Mouse (Mus musculus): Measurements from ENCODE around the gene Nudt17. TPM values are rescaled to one million over a fixed set of nuclear protein-coding genes. Genes with fewer than 3 reads are reported as not detected.

The Nudt17 gene
- polyA plus RNA-seq, 1 experiment from 2014 or later: 5.9 TPM

- no peak for ATAC-seq
- peak overlapping the region; percentile 70; the same call in 1 of the 2 replicates for H3K27ac ChIP-seq
- peak overlapping the region; percentile 94 for H3K4me3 ChIP-seq (replicated peaks)
- peaks cover 11% of the 10 kb centered on the region for H3K4me1 ChIP-seq (replicated peaks)
- WGBS: 42% methylated on average over 7 of the region's 7 CpGs
- H3K9me3 ChIP-seq: no peaks in the 10 kb centered on the region
- H3K4me2 ChIP-seq (replicated peaks): peak overlapping the region; percentile 54
- peaks cover 3% of the 10 kb centered on the region; the same call in 1 of the 2 replicates for H3K36me3 ChIP-seq
- no peak overlapping the region for H3K9ac ChIP-seq
- H3K27me3 ChIP-seq (replicated peaks): no peaks in the 10 kb centered on the region
Measured at GRCm38 (mm10) chr3:96728634-96729402, 20.5 kb upstream of the Nudt17 start.

DNA sequence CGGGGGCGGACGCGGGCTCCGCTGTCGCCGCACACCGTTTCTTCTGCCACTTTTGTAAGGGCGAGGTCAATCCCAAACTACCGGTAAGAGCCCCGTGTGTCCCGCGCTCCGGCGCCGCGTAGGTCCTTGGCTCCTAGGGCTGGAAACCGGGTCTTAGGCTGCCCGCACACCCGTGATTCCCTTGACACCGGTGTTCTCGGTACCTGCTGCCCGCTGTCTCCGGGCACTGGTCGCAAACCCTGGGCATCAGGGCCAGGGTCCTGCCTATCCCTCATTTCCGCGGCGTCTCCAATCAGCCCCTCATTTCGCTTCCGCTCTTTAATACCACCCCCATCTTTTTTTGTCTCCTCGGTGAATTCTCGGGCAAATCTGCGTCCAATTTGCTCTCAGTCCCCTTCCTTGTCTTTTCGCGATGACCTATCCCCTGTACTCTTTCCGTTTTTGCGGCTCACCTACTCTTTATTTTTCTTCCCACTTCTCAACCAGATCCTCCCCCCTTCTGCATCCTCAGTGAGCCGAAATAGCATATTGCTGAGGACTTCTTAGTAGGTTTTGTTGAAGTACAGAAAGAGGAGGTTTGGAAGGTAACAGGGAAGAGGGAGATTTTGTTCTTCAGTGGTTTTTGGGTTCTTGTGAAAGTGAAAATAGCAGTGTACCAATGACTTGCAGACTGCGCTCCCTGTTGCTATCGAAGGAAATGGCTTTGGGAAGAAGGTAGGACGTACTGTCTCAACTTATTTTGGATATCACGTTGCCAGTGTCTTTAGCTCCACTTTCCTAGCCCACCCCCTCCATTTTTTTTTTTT is 19.7 kb upstream of the Nudt17 start:
- Histone ChIP-seq H3K4me3 (replicated peaks) (peak overlapping the region; percentile 94), H3K9ac (peak overlapping the region; percentile 74), H3K27me3 (replicated peaks) (no peaks in the 10 kb centered on the region), H3K9me3 (no peaks in the 10 kb centered on the region), H3K4me2 (replicated peaks) (peak overlapping the region; percentile 54), H3K27ac (peak overlapping the region; percentile 70), H3K36me3 (peaks cover 6% of the 10 kb centered on the region; the same call in 1 of the 2 replicates), H3K4me1 (replicated peaks) (peaks cover 11% of the 10 kb centered on the region)
- WGBS: under 1% methylated on average over 42 of the region's 42 CpGs
- peak; percentile 70 for ATAC-seq

DNA sequence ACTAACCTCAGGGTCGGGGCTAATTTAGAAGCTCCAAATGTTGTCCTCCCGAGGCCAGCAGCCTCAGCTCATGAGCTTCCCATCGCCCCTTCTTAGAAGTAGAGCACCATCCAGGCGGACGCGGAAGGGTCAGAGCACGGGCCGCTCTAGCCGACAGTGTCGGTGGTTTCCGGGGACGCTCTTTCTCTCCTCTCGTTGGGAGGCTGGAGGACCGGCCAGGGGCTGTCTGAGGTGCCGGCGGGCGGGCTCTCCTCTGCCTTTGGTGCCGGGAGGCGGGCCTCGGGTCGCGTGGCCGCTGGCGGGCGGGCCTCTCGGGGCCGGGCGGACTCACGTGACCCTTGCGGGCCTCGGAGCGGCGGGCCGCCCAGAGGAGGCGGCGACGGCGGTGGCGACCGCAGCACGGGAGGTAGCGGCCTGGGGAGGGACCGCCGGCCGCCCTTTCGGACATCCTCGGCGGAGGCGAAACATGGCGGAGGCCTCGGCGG is 19.0 kb upstream of the Nudt17 start, which contains the start of the genes Polr3c and Rnf115:
Polr3c (minus strand) TSS at position 286 of the 485 bp plus-strand sequence.
Rnf115 (plus strand) TSS at position 322 of the 485 bp plus-strand sequence.
- H3K4me2 ChIP-seq (replicated peaks): peak within 1 kb of the TSS; percentile 64
- peaks cover 8% of the 10 kb centered on the region; the same call in 1 of the 2 replicates for H3K36me3 ChIP-seq
- H3K27me3 ChIP-seq (replicated peaks): no peaks in the 10 kb centered on the region
- ATAC-seq: peak; percentile 99
- H3K4me1 ChIP-seq (replicated peaks): peaks cover 11% of the 10 kb centered on the region
- peak within 1 kb of the TSS; percentile 94 for H3K4me3 ChIP-seq (replicated peaks)
- 1% methylated on average over 52 of the region's 52 CpGs for WGBS
- H3K27ac ChIP-seq: peak within 1 kb of the TSS; percentile 70
- H3K9ac ChIP-seq: peak within 1 kb of the TSS; percentile 77
- no peaks in the 10 kb centered on the region for H3K9me3 ChIP-seq

GRCm38 (mm10) chr3:96719173-96719572 is 10.8 kb upstream of the Nudt17 start:
- no peak for ATAC-seq
- Histone ChIP-seq H3K4me3 (replicated peaks) (no peak overlapping the region), H3K27me3 (replicated peaks) (no peaks in the 10 kb centered on the region), H3K36me3 (peaks cover 35% of the 10 kb centered on the region; the same call in 1 of the 2 replicates), H3K4me2 (replicated peaks) (no peak overlapping the region), H3K4me1 (replicated peaks) (no peaks in the 10 kb centered on the region), H3K9ac (no peak overlapping the region), H3K27ac (no peak overlapping the region), H3K9me3 (no peaks in the 10 kb centered on the region)
- WGBS: 46% methylated on average over 14 of the region's 14 CpGs

DNA sequence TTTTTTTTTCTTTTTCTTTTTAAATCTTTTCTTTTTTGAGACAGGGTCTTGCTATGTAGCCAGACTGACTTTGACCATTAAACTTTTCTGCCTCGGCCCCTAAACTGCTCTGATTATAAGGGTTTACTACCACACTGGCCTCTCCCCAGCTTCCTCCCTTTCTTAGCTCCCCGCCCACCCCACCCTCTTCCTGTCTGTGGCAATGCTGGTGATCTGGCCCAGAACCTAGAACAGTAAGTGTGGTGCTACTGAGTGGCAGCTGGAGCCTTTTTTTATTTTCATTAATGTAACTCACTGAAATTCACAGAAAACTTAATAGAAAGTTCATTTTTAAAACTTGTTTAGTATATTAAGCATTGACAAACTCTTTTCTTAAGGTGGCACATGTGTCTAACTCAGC is 7.5 kb upstream of the Nudt17 start:
- WGBS: 83% methylated on average over 2 of the region's 2 CpGs
- H3K4me2 ChIP-seq (replicated peaks): no peak overlapping the region
- H3K9ac ChIP-seq: no peak overlapping the region
- peaks cover 38% of the 10 kb centered on the region for H3K36me3 ChIP-seq
- H3K4me3 ChIP-seq (replicated peaks): no peak overlapping the region
- H3K27me3 ChIP-seq (replicated peaks): no peaks in the 10 kb centered on the region
- H3K27ac ChIP-seq: no peak overlapping the region
- no peaks in the 10 kb centered on the region for H3K4me1 ChIP-seq (replicated peaks)
- no peaks in the 10 kb centered on the region for H3K9me3 ChIP-seq
- no peak for ATAC-seq

- ATAC-seq: no peak
- Histone ChIP-seq H3K27me3 (replicated peaks) (no peaks in the 10 kb centered on the region), H3K27ac (no peak overlapping the region), H3K4me3 (replicated peaks) (no peak overlapping the region), H3K9ac (no peak overlapping the region), H3K4me2 (replicated peaks) (no peak overlapping the region), H3K36me3 (peaks cover 40% of the 10 kb centered on the region), H3K4me1 (replicated peaks) (no peaks in the 10 kb centered on the region), H3K9me3 (no peaks in the 10 kb centered on the region)
- 78% methylated on average over 5 of the region's 5 CpGs for WGBS
Measured at GRCm38 (mm10) chr3:96714286-96714685, 5.9 kb upstream of the Nudt17 start.

- peaks cover 5% of the 10 kb centered on the region; the same call in 1 of the 2 replicates for H3K4me1 ChIP-seq (replicated peaks)
- H3K4me3 ChIP-seq (replicated peaks): no peak overlapping the region
- ATAC-seq: peak; percentile 24; the same call in 1 of the 2 replicates
- peaks cover 32% of the 10 kb centered on the region for H3K36me3 ChIP-seq
- no peaks in the 10 kb centered on the region for H3K27me3 ChIP-seq (replicated peaks)
- no peaks in the 10 kb centered on the region for H3K9me3 ChIP-seq
- H3K27ac ChIP-seq: no peak overlapping the region
- no peak overlapping the region for H3K9ac ChIP-seq
- H3K4me2 ChIP-seq (replicated peaks): peak overlapping the region; percentile 100; the same call in 1 of the 2 replicates
- WGBS: 55% methylated on average over 2 of the region's 2 CpGs
Measured at GRCm38 (mm10) chr3:96708684-96709064, 312 bp upstream of the Nudt17 start.

DNA sequence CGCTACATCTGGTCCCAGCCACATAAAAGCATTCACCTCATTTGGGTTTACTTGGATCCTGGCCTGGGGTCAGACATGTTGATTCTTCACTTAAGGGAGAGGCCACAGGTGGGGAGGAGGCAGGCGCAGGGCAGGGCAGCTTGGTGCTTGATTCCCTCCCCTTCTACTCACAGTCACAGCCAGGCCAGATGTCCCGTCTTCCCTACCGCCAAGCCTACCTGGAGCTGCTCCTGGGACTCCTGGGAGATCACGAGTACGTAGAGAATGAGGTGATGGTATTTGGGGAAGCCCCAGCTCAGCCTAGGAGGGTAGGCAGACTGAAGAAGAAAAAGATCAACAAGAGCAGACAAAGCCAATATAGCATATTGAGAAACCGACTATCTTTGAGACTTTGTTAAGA is 1.4 kb downstream of the Nudt17 start:
- Histone ChIP-seq H3K4me1 (replicated peaks) (peaks cover 5% of the 10 kb centered on the region; the same call in 1 of the 2 replicates), H3K27ac (no peak overlapping the region), H3K4me3 (replicated peaks) (no peak overlapping the region), H3K9me3 (no peaks in the 10 kb centered on the region), H3K36me3 (peaks cover 37% of the 10 kb centered on the region), H3K4me2 (replicated peaks) (no peak overlapping the region), H3K9ac (no peak overlapping the region), H3K27me3 (replicated peaks) (no peaks in the 10 kb centered on the region)
- no peak for ATAC-seq
- whole genome bisulfite sequencing: 72% methylated on average over 7 of the region's 7 CpGs

DNA sequence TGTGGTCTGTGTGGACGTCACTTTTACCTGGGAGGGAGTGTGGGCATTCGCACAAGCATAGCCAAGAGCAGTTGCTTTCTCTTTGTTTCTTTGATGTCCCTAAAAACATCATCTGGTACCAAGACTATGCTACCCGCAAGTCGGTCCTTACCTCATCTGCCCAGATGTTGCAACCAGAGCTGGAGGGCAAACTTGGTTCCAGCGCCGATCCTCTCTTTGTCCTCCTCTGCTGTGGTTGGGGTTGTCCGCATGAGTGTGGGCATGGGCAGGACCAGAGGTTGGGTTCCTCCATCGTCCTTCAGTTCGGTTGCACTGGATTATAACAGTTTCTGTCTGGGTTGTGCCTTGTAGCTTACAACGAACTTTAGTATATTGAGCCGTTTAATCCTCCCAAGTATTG is 2.1 kb downstream of the Nudt17 start:
- peaks cover 5% of the 10 kb centered on the region; the same call in 1 of the 2 replicates for H3K4me1 ChIP-seq (replicated peaks)
- no peaks in the 10 kb centered on the region for H3K9me3 ChIP-seq
- no peak for ATAC-seq
- peaks cover 42% of the 10 kb centered on the region for H3K36me3 ChIP-seq
- H3K27ac ChIP-seq: no peak overlapping the region
- H3K4me3 ChIP-seq (replicated peaks): no peak overlapping the region
- 88% methylated on average over 11 of the region's 11 CpGs for WGBS
- H3K4me2 ChIP-seq (replicated peaks): no peak overlapping the region
- H3K9ac ChIP-seq: no peak overlapping the region
- H3K27me3 ChIP-seq (replicated peaks): no peaks in the 10 kb centered on the region

GRCm38 (mm10) chr3:96704778-96705177 is 3.6 kb downstream of the Nudt17 start:
- peaks cover 5% of the 10 kb centered on the region; the same call in 1 of the 2 replicates for H3K4me1 ChIP-seq (replicated peaks)
- 70% methylated on average over 11 of the region's 11 CpGs for WGBS
- no peak overlapping the region for H3K4me2 ChIP-seq (replicated peaks)
- H3K4me3 ChIP-seq (replicated peaks): no peak overlapping the region
- no peak overlapping the region for H3K27ac ChIP-seq
- H3K9me3 ChIP-seq: no peaks in the 10 kb centered on the region
- H3K27me3 ChIP-seq (replicated peaks): no peaks in the 10 kb centered on the region
- no peak for ATAC-seq
- H3K36me3 ChIP-seq: peaks cover 40% of the 10 kb centered on the region
- H3K9ac ChIP-seq: no peak overlapping the region

DNA sequence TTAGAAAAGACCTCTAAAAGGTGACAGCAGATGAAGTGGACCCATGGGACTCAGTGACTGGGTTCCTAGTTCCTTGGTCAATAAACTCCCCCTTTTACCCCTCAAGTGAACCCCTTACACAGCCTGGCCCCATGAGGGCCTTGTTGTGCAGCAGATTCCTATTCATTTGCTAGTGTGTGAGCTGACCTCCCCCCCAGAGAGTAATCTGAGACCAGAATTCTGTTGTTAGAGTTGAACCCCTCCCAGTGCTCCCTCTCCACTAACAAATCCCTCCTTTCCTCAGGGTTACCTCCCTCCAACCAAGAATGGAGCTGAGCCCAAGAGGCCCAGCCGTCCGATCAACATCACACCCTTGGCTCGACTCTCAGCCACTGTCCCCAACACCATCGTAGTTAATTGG is 7.4 kb downstream of the Nudt17 start:
- ATAC-seq: no peak
- Histone ChIP-seq H3K27ac (no peak overlapping the region), H3K27me3 (replicated peaks) (no peaks in the 10 kb centered on the region), H3K4me3 (replicated peaks) (no peak overlapping the region), H3K4me1 (replicated peaks) (peaks cover 10% of the 10 kb centered on the region; the same call in 1 of the 2 replicates), H3K4me2 (replicated peaks) (no peak overlapping the region), H3K9ac (no peak overlapping the region), H3K9me3 (no peaks in the 10 kb centered on the region), H3K36me3 (peaks cover 40% of the 10 kb centered on the region)
- 90% methylated on average over 4 of the region's 4 CpGs for WGBS

DNA sequence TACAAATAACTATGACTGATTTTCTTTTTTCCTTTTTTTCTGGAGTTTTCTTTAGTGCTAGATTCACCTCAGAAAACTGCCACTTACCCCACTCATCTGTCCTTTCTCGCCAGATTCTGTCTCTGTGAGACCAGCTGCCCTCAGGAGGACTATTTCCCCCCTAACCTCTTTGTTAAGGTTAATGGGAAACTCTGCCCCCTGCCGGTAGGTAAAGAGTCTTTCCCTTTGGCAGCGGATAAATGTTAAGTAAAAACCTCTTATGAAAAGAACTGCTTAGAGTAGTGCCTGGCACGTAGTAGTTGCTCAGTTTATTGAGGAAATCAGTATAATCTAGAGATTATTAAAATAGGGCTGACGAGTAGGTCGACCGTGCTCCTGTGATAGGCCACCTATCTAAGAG is 8.0 kb downstream of the Nudt17 start:
- H3K27ac ChIP-seq: no peak overlapping the region
- no peak overlapping the region for H3K4me3 ChIP-seq (replicated peaks)
- no peaks in the 10 kb centered on the region for H3K9me3 ChIP-seq
- peaks cover 13% of the 10 kb centered on the region; the same call in 1 of the 2 replicates for H3K4me1 ChIP-seq (replicated peaks)
- H3K9ac ChIP-seq: no peak overlapping the region
- H3K36me3 ChIP-seq: peaks cover 40% of the 10 kb centered on the region
- H3K27me3 ChIP-seq (replicated peaks): no peaks in the 10 kb centered on the region
- no peak overlapping the region for H3K4me2 ChIP-seq (replicated peaks)
- no peak for ATAC-seq
- 60% methylated on average over 7 of the region's 7 CpGs for WGBS

Data from intestine, embryonic 15.5 days (tissue).